Mouse (Mus musculus) kidney, embryonic 16.5 days (tissue): ENCODE measurements around the gene Fam207a. TPM values are rescaled to one million over a fixed set of nuclear protein-coding genes. Genes with fewer than 3 reads are reported as not detected.
A peak's percentile ranks its signal among the peaks of the same experiment; 100 is the strongest.

ENCODE experiments used
- ATAC-seq: fragments of 200-750 bp; cut with Nextera tagmentation; 2 replicates; pipeline ENCODE4 v1.8.0; 2017; ENCODE audit warnings: moderate TSS enrichment; ENCODE audit not compliant: low FRiP score, low TSS enrichment
- H3K27ac ChIP-seq: fragments of 300-500 bp; sonication (generic); 2 replicates; pipeline ENCODE4 v1.5.1; 2014; ENCODE audit warnings: low read length
- H3K27me3 ChIP-seq: fragments of 300-500 bp; sonication (generic); 2 replicates; pipeline ENCODE4 v1.6.1; 2014; ENCODE audit warnings: low read length, control low read depth, mixed read lengths; ENCODE audit not compliant: insufficient read depth
- H3K36me3 ChIP-seq: fragments of 300-500 bp; sonication (generic); 2 replicates; pipeline ENCODE4 v1.6.1; 2014; ENCODE audit warnings: low read length, control low read depth, mixed read lengths; ENCODE audit not compliant: insufficient read depth
- H3K4me1 ChIP-seq: fragments of 300-500 bp; sonication (generic); 2 replicates; pipeline ENCODE4 v1.6.1; 2014; ENCODE audit warnings: low read length, control low read depth, mixed read lengths; ENCODE audit not compliant: insufficient read depth
- H3K4me2 ChIP-seq: fragments of 300-500 bp; sonication (generic); replicated peaks from 2 replicates; pipeline ENCODE4 v1.6.1; 2014; ENCODE audit warnings: low read depth, low read length
- H3K4me3 ChIP-seq: fragments of 300-500 bp; sonication (generic); 2 replicates; pipeline ENCODE4 v1.5.1; 2014; ENCODE audit warnings: mild to moderate bottlenecking, low read length
- H3K9ac ChIP-seq: fragments of 300-500 bp; sonication (generic); replicated peaks from 2 replicates; pipeline ENCODE4 v1.6.1; 2014; ENCODE audit warnings: low read length
- H3K9me3 ChIP-seq: fragments of 300-500 bp; sonication (generic); 2 replicates; pipeline ENCODE4 v1.6.1; 2016; ENCODE audit warnings: low read length, control low read depth
- WGBS: fragments of 180-500 bp; shearing (Covaris S2); extraction: QIAGEN DNeasy Blood & Tissue Kit; methylation state at CpG from one replicate; pipeline ENCODE4 v1.1.7; 2014; 5-methylcytosine and 5-hydroxymethylcytosine counted together
- polyA plus RNA-seq: library from polyadenylated mRNA; unstranded; fragments of >200 nt; fragmentation: Nextera tagmentation; extraction: Ambion mirVana; gene quantifications from 2 replicates; pipeline ENCODE4 v1.2.1, GENCODE M21; 2015

Fam207a gene
- polyA plus RNA-seq, 1 experiment from 2014 or later, result 36.6 TPM

- no peak overlapping the region for H3K27ac ChIP-seq
- H3K36me3 ChIP-seq, result no peaks in the 10 kb centered on the region
- no peaks in the 10 kb centered on the region for H3K27me3 ChIP-seq
- H3K4me3 ChIP-seq, result no peak overlapping the region; the same call in 1 of the 2 replicates
- ATAC-seq, result no peak
- WGBS, result 38% methylated on average over 6 of the region's 6 CpGs
- H3K9me3 ChIP-seq, result peaks cover 7% of the 10 kb centered on the region; the same call in 1 of the 2 replicates
- peaks cover 20% of the 10 kb centered on the region for H3K4me1 ChIP-seq
- H3K4me2 ChIP-seq, result peak overlapping the region; percentile 47
- H3K9ac ChIP-seq, result no peak overlapping the region
Measured at GRCm38 (mm10) chr10:77448698-77449247, 66.8 kb downstream of the Fam207a start.

GRCm38 (mm10) chr10:77448209-77448608, 67.4 kb downstream of the Fam207a start:
- H3K4me3 ChIP-seq, result no peak overlapping the region
- H3K36me3 ChIP-seq, result no peaks in the 10 kb centered on the region
- peaks cover 20% of the 10 kb centered on the region for H3K4me1 ChIP-seq
- no peaks in the 10 kb centered on the region for H3K27me3 ChIP-seq
- peaks cover 7% of the 10 kb centered on the region; the same call in 1 of the 2 replicates for H3K9me3 ChIP-seq
- H3K27ac ChIP-seq, result no peak overlapping the region
- no peak overlapping the region for H3K9ac ChIP-seq
- 83% methylated on average over 7 of the region's 7 CpGs for WGBS
- no peak for ATAC-seq
- no peak overlapping the region for H3K4me2 ChIP-seq

DNA sequence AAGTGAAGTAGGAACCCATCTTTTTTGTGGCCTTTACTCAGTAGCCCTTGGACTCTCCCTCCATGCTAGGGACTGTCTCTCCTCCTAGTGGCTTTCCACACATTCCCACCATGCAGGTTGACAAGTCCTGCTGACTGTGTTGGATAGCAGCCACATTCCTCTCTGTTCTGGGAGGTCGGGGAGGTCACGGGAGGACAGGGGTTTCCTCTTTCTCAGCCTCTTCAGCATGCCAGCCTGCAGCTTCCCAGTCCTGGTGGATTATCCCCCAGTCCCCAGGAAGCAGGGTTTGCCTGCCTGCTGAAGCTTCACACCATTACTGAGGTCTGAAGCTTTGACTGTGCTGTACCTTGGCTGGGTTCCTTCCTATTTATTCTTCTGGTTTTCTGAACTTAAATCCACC, 67.8 kb downstream of the Fam207a start:
- Histone ChIP-seq H3K4me1 (peaks cover 20% of the 10 kb centered on the region), H3K27me3 (no peaks in the 10 kb centered on the region), H3K27ac (no peak overlapping the region), H3K36me3 (no peaks in the 10 kb centered on the region), H3K4me2 (no peak overlapping the region), H3K9me3 (peaks cover 7% of the 10 kb centered on the region; the same call in 1 of the 2 replicates), H3K9ac (no peak overlapping the region), H3K4me3 (no peak overlapping the region)
- ATAC-seq, result no peak; the same call in 1 of the 2 replicates
- WGBS, result 7% methylated on average over 2 of the region's 2 CpGs

DNA sequence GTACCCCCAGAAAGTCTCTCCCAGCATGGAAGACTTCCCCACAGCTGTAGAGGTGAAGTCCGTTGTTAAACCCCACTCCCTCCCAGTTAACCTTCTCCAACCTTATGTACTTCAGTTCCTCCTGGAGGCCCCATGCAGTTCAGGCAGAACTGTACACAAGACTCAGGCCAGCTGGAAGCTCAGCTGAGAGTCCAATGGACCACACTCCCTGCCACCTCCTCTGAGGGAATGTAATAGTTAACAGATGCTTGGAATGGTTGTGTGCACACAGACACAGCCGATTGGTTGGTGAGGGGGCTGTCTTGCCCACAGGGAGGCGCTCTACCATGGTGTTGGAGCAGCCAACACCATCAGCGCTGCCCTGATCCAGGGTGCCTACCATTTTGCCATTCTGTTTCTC, 73.3 kb downstream of the Fam207a start:
- no peak overlapping the region for H3K27ac ChIP-seq
- no peak overlapping the region for H3K4me3 ChIP-seq
- peaks cover 7% of the 10 kb centered on the region; the same call in 1 of the 2 replicates for H3K9me3 ChIP-seq
- ATAC-seq, result no peak
- H3K4me1 ChIP-seq, result peaks cover 17% of the 10 kb centered on the region
- H3K27me3 ChIP-seq, result no peaks in the 10 kb centered on the region
- H3K36me3 ChIP-seq, result no peaks in the 10 kb centered on the region
- 75% methylated on average over 4 of the region's 4 CpGs for WGBS
- H3K9ac ChIP-seq, result no peak overlapping the region
- no peak overlapping the region for H3K4me2 ChIP-seq

- H3K27me3 ChIP-seq, result no peaks in the 10 kb centered on the region
- no peak overlapping the region for H3K27ac ChIP-seq
Measured at GRCm38 (mm10) chr10:77441812-77442211, 73.8 kb downstream of the Fam207a start.

GRCm38 (mm10) chr10:77440841-77441755, 74.5 kb downstream of the Fam207a start:
- peak; percentile 39 for ATAC-seq
- peaks cover 17% of the 10 kb centered on the region for H3K4me1 ChIP-seq
- WGBS, result 24% methylated on average over 19 of the region's 19 CpGs
- H3K27ac ChIP-seq, result no peak overlapping the region
- peak overlapping the region; percentile 23 for H3K4me2 ChIP-seq
- H3K9me3 ChIP-seq, result peaks cover 7% of the 10 kb centered on the region; the same call in 1 of the 2 replicates
- H3K9ac ChIP-seq, result no peak overlapping the region
- no peak overlapping the region for H3K4me3 ChIP-seq
- H3K36me3 ChIP-seq, result no peaks in the 10 kb centered on the region
- H3K27me3 ChIP-seq, result no peaks in the 10 kb centered on the region

More at GRCm38 (mm10) chr10:77441812-77442211, 73.8 kb downstream of the Fam207a start:
- H3K9ac ChIP-seq, result no peak overlapping the region
- H3K36me3 ChIP-seq, result no peaks in the 10 kb centered on the region
- no peak overlapping the region for H3K4me3 ChIP-seq
- H3K4me2 ChIP-seq, result no peak overlapping the region
- H3K9me3 ChIP-seq, result peaks cover 7% of the 10 kb centered on the region; the same call in 1 of the 2 replicates
- H3K4me1 ChIP-seq, result peaks cover 17% of the 10 kb centered on the region
- ATAC-seq, result no peak
- whole genome bisulfite sequencing, result 58% methylated on average over 3 of the region's 3 CpGs

GRCm38 (mm10) chr10:77440286-77440685, 75.3 kb downstream of the Fam207a start:
- H3K36me3 ChIP-seq, result no peaks in the 10 kb centered on the region
- WGBS, result 16% methylated on average over 6 of the region's 6 CpGs
- no peaks in the 10 kb centered on the region for H3K27me3 ChIP-seq
- H3K4me3 ChIP-seq, result no peak overlapping the region
- H3K9ac ChIP-seq, result no peak overlapping the region
- no peak for ATAC-seq
- peak overlapping the region; percentile 23; the same call in 1 of the 2 replicates for H3K4me2 ChIP-seq
- H3K4me1 ChIP-seq, result peaks cover 17% of the 10 kb centered on the region
- H3K27ac ChIP-seq, result no peak overlapping the region
- peaks cover 6% of the 10 kb centered on the region; the same call in 1 of the 2 replicates for H3K9me3 ChIP-seq

GRCm38 (mm10) chr10:77439026-77439425, 76.6 kb downstream of the Fam207a start:
- Histone ChIP-seq H3K9ac (no peak overlapping the region), H3K27ac (no peak overlapping the region), H3K4me3 (no peak overlapping the region), H3K9me3 (no peaks in the 10 kb centered on the region), H3K36me3 (no peaks in the 10 kb centered on the region), H3K4me2 (no peak overlapping the region), H3K27me3 (no peaks in the 10 kb centered on the region), H3K4me1 (peaks cover 22% of the 10 kb centered on the region)
- no peak for ATAC-seq
- WGBS, result 51% methylated on average over 3 of the region's 3 CpGs

DNA sequence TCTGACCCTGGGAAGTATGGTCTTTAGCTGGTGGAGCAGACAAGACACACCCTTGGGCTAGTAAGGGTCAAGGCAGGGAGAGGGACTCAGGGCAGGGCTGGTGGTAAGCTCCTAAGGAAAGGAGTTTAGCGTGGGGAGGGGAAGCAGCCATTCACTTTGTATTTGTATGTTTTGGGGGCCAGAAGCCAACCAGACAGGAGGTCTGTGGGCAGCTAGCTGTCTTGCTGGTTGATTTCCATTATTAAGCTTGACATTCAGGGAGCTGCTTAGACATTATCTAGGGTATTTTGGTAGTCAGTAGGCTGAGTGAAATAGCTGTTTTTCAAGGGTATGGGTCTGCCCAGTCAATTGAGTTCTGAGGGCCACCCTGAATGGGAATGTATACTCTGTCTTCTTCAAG, 77.6 kb downstream of the Fam207a start:
- Histone ChIP-seq H3K27ac (no peak overlapping the region), H3K4me2 (no peak overlapping the region), H3K9me3 (no peaks in the 10 kb centered on the region), H3K9ac (no peak overlapping the region), H3K4me1 (peaks cover 22% of the 10 kb centered on the region), H3K4me3 (no peak overlapping the region), H3K27me3 (no peaks in the 10 kb centered on the region), H3K36me3 (no peaks in the 10 kb centered on the region)
- no peak for ATAC-seq
- WGBS, result 73% methylated on average over 1 of the region's 1 CpGs
